Mouse (Mus musculus) MEL (cell line): ENCODE measurements around the gene Hesx1. TPM values are rescaled to one million over a fixed set of nuclear protein-coding genes. Genes with fewer than 3 reads are reported as not detected.
A peak's percentile ranks its signal among the peaks of the same experiment; 100 is the strongest.

Experiments
- DNase-seq: peaks from one replicate; pipeline ENCODE4 v3.0.0; 2011; ENCODE audit warnings: low read depth, low spot score
- H3K27ac ChIP-seq: 2 replicates; pipeline ENCODE4 v1.5.1; 2012; ENCODE audit warnings: low read depth, mild to moderate bottlenecking, control low read depth, low read length, moderate library complexity; ENCODE audit not compliant: control insufficient read depth
- H3K27me3 ChIP-seq, 2 experiments: fragments of 150-350 bp in 1 of 2; sonication (generic) in 1 of 2; 2 replicates each; pipeline ENCODE4 v1.6.1; 2012; ENCODE audit warnings: low read length in 2 of 2, mild to moderate bottlenecking in 2 of 2, improper control_type of control experiment in 1 of 2, moderate library complexity in 1 of 2; ENCODE audit not compliant: insufficient read depth in 2 of 2, control insufficient read depth in 1 of 2
- H3K36me3 ChIP-seq, 2 experiments: 2 replicates each; pipeline ENCODE4 v1.6.1; 2012 to 2014; ENCODE audit warnings: low read length in 2 of 2, improper control_type of control experiment in 1 of 2, inconsistent platforms in 1 of 2, mild to moderate bottlenecking in 1 of 2; ENCODE audit not compliant: insufficient read depth in 2 of 2, control insufficient read depth in 1 of 2
- H3K4me1 ChIP-seq, 2 experiments: fragments of 150-350 bp in 1 of 2; sonication (generic) in 1 of 2; 2 replicates each; pipeline ENCODE4 v1.6.1; 2012; ENCODE audit warnings: low read length in 2 of 2, improper control_type of control experiment in 1 of 2, mild to moderate bottlenecking in 1 of 2; ENCODE audit not compliant: insufficient read depth in 2 of 2, control insufficient read depth in 1 of 2
- H3K4me3 ChIP-seq, 2 experiments: fragments of 150-350 bp in 1 of 2; sonication (generic) in 1 of 2; 2 replicates each; pipeline ENCODE4 v1.5.1; 2012; ENCODE audit warnings: low read depth in 2 of 2, low read length in 2 of 2, mild to moderate bottlenecking in 2 of 2, moderate library complexity in 2 of 2, control low read depth in 1 of 2, improper control_type of control experiment in 1 of 2; ENCODE audit not compliant: control insufficient read depth in 1 of 2, insufficient read depth in 1 of 2
- H3K79me2 ChIP-seq: 2 replicates; pipeline ENCODE4 v1.6.1; 2012; ENCODE audit warnings: mild to moderate bottlenecking, low read length, moderate library complexity; ENCODE audit not compliant: control insufficient read depth, poor library complexity, insufficient read depth
- H3K9ac ChIP-seq: 2 replicates; pipeline ENCODE4 v1.6.1; 2012; ENCODE audit warnings: low read depth, mild to moderate bottlenecking, control low read depth, low read length, moderate library complexity; ENCODE audit not compliant: control insufficient read depth, poor library complexity, severe bottlenecking
- H3K9me3 ChIP-seq: fragments of 150-350 bp; sonication (generic); replicated peaks from 2 replicates; pipeline ENCODE4 v1.6.1; 2012; ENCODE audit warnings: mild to moderate bottlenecking, low read length, improper control_type of control experiment, moderate library complexity; ENCODE audit not compliant: insufficient read depth
- CHD2 ChIP-seq: IDR thresholded peaks from 2 replicates; pipeline ENCODE4 v1.6.1; 2011; ENCODE audit warnings: low read length, improper control_type of control experiment
- ELF1 ChIP-seq: IDR thresholded peaks from 2 replicates; pipeline ENCODE4 v1.6.1; 2014; ENCODE audit warnings: low read depth, mild to moderate bottlenecking, inconsistent platforms, low read length, improper control_type of control experiment, moderate library complexity
- EP300 ChIP-seq, 2 experiments: IDR thresholded peaks; 2 replicates each; pipeline ENCODE4 v1.6.1; 2011; ENCODE audit warnings: improper control_type of control experiment in 2 of 2, low read length in 2 of 2, low read depth in 1 of 2, mild to moderate bottlenecking in 1 of 2
- GATA1 ChIP-seq: IDR thresholded peaks from 2 replicates; pipeline ENCODE4 v1.6.1; 2011; ENCODE audit warnings: low read depth, low read length, improper control_type of control experiment
- JUND ChIP-seq: IDR thresholded peaks from 2 replicates; pipeline ENCODE4 v1.6.1; 2011; ENCODE audit warnings: low read depth, mild to moderate bottlenecking, improper control_type of control experiment, low read length
- MAFK ChIP-seq: IDR thresholded peaks from 2 replicates; pipeline ENCODE4 v1.6.1; 2011; ENCODE audit warnings: low read depth, mild to moderate bottlenecking, low read length, improper control_type of control experiment, borderline replicate concordance
- MAX ChIP-seq: IDR thresholded peaks from 2 replicates; pipeline ENCODE4 v1.6.1; 2011; ENCODE audit warnings: low read length, improper control_type of control experiment
- MAZ ChIP-seq: IDR thresholded peaks from 2 replicates; pipeline ENCODE4 v1.6.1; 2012; ENCODE audit warnings: low read depth, mild to moderate bottlenecking, inconsistent platforms, low read length, improper control_type of control experiment
- MEF2A ChIP-seq: IDR thresholded peaks from 2 replicates; pipeline ENCODE4 v1.6.1; 2014; ENCODE audit warnings: low read depth, mild to moderate bottlenecking, inconsistent platforms, low read length, improper control_type of control experiment; ENCODE audit not compliant: poor library complexity, insufficient replicate concordance, severe bottlenecking; ENCODE audit errors: extremely low read depth
- MXI1 ChIP-seq: IDR thresholded peaks from 2 replicates; pipeline ENCODE4 v1.6.1; 2011; ENCODE audit warnings: mild to moderate bottlenecking, low read depth, low read length, improper control_type of control experiment
- MYB ChIP-seq: IDR thresholded peaks from 2 replicates; pipeline ENCODE4 v1.6.1; 2011; ENCODE audit warnings: mild to moderate bottlenecking, low read depth, low read length, improper control_type of control experiment
- NELFE ChIP-seq: IDR thresholded peaks from 2 replicates; pipeline ENCODE4 v1.6.1; 2011; ENCODE audit warnings: low read depth, low read length, improper control_type of control experiment
- POLR2AphosphoS2 ChIP-seq: IDR thresholded peaks from 2 replicates; pipeline ENCODE4 v1.6.1; 2011; ENCODE audit warnings: low read length, improper control_type of control experiment
- POLR2AphosphoS5 ChIP-seq: IDR thresholded peaks from 2 replicates; pipeline ENCODE4 v1.6.1; 2012; ENCODE audit warnings: low read depth, borderline replicate concordance, mild to moderate bottlenecking, inconsistent platforms, low read length, moderate library complexity, mixed read lengths
- RAD21 ChIP-seq: IDR thresholded peaks from 2 replicates; pipeline ENCODE4 v1.6.1; 2011; ENCODE audit warnings: mild to moderate bottlenecking, low read depth, low read length, improper control_type of control experiment
- RCOR1 ChIP-seq: IDR thresholded peaks from 2 replicates; pipeline ENCODE4 v1.6.1; 2012; ENCODE audit warnings: low read depth, mild to moderate bottlenecking, inconsistent platforms, low read length, improper control_type of control experiment
- SIN3A ChIP-seq: IDR thresholded peaks from 2 replicates; pipeline ENCODE4 v1.6.1; 2012; ENCODE audit warnings: low read length, improper control_type of control experiment, inconsistent platforms
- TAL1 ChIP-seq: IDR thresholded peaks from 2 replicates; pipeline ENCODE4 v1.6.1; 2012; ENCODE audit warnings: mild to moderate bottlenecking, inconsistent platforms, low read length, moderate library complexity, mixed read lengths
- TBP ChIP-seq: IDR thresholded peaks from 2 replicates; pipeline ENCODE4 v1.8.0; 2011; ENCODE audit warnings: low read depth, low read length, improper control_type of control experiment
- TCF12 ChIP-seq: IDR thresholded peaks from 2 replicates; pipeline ENCODE4 v1.6.1; 2014; ENCODE audit warnings: low read depth, mild to moderate bottlenecking, inconsistent platforms, low read length, improper control_type of control experiment, moderate library complexity
- UBTF ChIP-seq: IDR thresholded peaks from 2 replicates; pipeline ENCODE4 v1.6.1; 2012; ENCODE audit warnings: low read depth, mild to moderate bottlenecking, inconsistent platforms, low read length, improper control_type of control experiment, moderate library complexity, borderline replicate concordance; ENCODE audit not compliant: insufficient read depth
- USF1 ChIP-seq: IDR thresholded peaks from 2 replicates; pipeline ENCODE4 v1.6.1; 2014; ENCODE audit warnings: low read depth, mild to moderate bottlenecking, inconsistent platforms, low read length, improper control_type of control experiment, moderate library complexity
- ZC3H11A ChIP-seq: IDR thresholded peaks from 2 replicates; pipeline ENCODE4 v1.6.1; 2012; ENCODE audit warnings: low read depth, mild to moderate bottlenecking, inconsistent platforms, low read length, improper control_type of control experiment
- ZKSCAN1 ChIP-seq: IDR thresholded peaks from 2 replicates; pipeline ENCODE4 v1.6.1; 2012; ENCODE audit warnings: low read depth, mild to moderate bottlenecking, inconsistent platforms, low read length, improper control_type of control experiment, moderate library complexity
- polyA plus RNA-seq, 2 experiments: library from polyadenylated mRNA; stranded (reverse) in 1 of 2; unstranded in 1 of 2; fragments of >175 nt in 1 of 2; fragments of >200 nt in 1 of 2; gene quantifications; 2 replicates each; pipeline versions ENCODE4 v1.2.1 to v1.2.4; 2012; ENCODE audit warnings: low replicate concordance in 2 of 2, low read depth in 1 of 2; ENCODE audit not compliant: insufficient read length in 2 of 2, insufficient read depth in 1 of 2, missing spikeins in 1 of 2
- total RNA-seq: library from RNA; depleted of rRNA; stranded (reverse); fragments of 300-350 nt; gene quantifications from 2 replicates; pipeline ENCODE4 v1.2.3, GENCODE M21; 2012

Hesx1 gene
- total and polyA plus RNA-seq, 3 experiments, result not detected

DNA sequence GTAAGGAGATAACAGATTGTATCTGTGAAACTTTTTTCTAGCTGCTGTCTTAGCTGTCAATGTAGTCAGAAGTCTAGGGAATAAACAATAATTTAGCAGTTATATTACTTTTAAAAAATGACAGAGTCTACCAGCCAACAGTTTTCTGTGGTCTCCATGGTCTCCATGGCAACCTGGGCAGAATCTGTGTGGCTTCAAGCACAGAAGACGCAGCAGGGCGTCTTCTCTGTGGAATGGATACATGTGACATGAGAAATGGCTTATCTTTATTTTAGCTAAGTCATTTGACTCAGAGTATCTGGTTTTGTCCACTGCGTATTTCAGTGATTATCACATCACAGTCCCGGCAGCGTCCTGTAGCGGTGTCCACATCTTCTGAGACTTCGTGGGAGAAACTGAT, 18.0 kb upstream of the Hesx1 start:
- Histone ChIP-seq H3K4me3 (no peak overlapping the region), H3K79me2 (no peaks in the 10 kb centered on the region), H3K9ac (no peak overlapping the region), H3K27me3 (peaks cover 3% of the 10 kb centered on the region in 2 experiments), H3K4me1 (peaks cover 3 to 10% of the 10 kb centered on the region in 2 experiments; a peak in 1 of 4 replicates), H3K9me3 (no peaks in the 10 kb centered on the region), H3K27ac (no peak overlapping the region), H3K36me3 (peaks cover 0 to 2% of the 10 kb centered on the region in 2 experiments; a peak in 2 of 4 replicates)
- DNase-seq, result peak; percentile 65
- TF ChIP-seq USF1 (no peak), GATA1 (0 out of 2 replicates have a peak, but pooled peaks have one; percentile 11), MAX (no peak), EP300 (IDR thresholded peaks at IDR 0.05; ENCODE audit: low read depth in 1 of 2, low read length in 2 of 2) (peak in 1 of 2 experiments; percentile 27; a peak in 1 of 4 replicates), NELFE (no peak), MAZ (no peak), JUND (no peak)

DNA sequence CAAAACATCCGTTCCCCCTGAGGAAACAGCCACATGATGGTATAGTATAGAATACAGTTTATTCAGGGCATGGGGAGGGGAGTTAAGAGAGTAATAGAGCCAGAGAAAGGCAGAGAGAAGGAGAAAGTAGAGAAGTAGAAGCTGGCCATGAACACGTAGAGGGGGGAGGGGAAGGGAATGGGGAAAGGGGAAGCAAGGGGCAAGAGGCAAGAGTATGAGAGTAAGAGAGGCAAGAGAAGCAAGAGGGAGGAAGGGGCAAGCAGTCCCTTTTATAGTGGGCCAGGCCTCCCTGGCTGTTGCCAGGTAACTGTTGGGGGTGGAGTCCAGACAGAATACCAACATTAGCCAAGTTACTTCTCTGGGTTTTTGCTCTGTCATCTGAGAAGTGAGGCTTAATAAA, 16.7 kb upstream of the Hesx1 start:
- no peak overlapping the region for H3K9ac ChIP-seq
- peak; percentile 46 for DNase-seq
- no peak overlapping the region for H3K27ac ChIP-seq
- H3K9me3 ChIP-seq, result no peaks in the 10 kb centered on the region
- no peak overlapping the region for H3K4me3 ChIP-seq
- TF ChIP-seq TAL1 (no peak), MYB (no peak), RCOR1 (no peak), USF1 (no peak)
- H3K27me3 ChIP-seq, result peaks cover 3% of the 10 kb centered on the region in 2 experiments
- no peaks in the 10 kb centered on the region for H3K79me2 ChIP-seq
- H3K4me1 ChIP-seq, result peaks cover 3 to 10% of the 10 kb centered on the region in 2 experiments; a peak in 1 of 4 replicates
- no peaks in the 10 kb centered on the region for H3K36me3 ChIP-seq

DNA sequence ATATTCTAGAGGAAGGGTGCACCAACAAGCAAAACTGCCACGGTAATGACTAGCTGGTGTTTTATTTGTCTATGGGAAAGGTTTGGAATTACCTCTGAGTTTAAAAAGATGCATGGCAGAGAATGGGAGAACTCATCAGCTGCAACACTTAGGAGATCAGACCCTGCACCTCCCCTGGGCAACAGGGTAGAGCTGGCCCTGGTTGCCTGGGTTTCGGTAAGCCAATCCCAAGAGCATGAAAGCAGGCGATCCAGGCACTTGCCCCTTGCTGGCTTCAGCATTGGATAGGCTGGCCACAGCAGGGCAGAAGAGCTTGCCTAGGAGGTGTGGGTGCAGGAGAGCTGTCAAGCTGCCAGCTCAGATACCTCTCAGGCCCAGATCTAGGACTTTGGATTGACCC, 14.4 kb upstream of the Hesx1 start:
- TF ChIP-seq SIN3A (no peak), MAFK (no peak), ZC3H11A (no peak), POLR2AphosphoS2 (no peak), NELFE (no peak), UBTF (no peak), MEF2A (no peak), TAL1 (no peak), MXI1 (no peak), TBP (no peak), CHD2 (no peak), RCOR1 (no peak), ZKSCAN1 (no peak), GATA1 (no peak), TCF12 (no peak), USF1 (no peak), RAD21 (no peak), POLR2AphosphoS5 (no peak), ELF1 (no peak)
- TF ChIP-seq, all 39 proteins: peak for 0
- no peak for DNase-seq
- Histone ChIP-seq H3K4me1 (peaks cover 3 to 10% of the 10 kb centered on the region in 2 experiments; a peak in 1 of 4 replicates), H3K4me3 (no peak overlapping the region), H3K79me2 (no peaks in the 10 kb centered on the region), H3K9ac (no peak overlapping the region), H3K36me3 (no peaks in the 10 kb centered on the region), H3K27ac (no peak overlapping the region), H3K9me3 (no peaks in the 10 kb centered on the region), H3K27me3 (peaks cover 6% of the 10 kb centered on the region in 2 experiments)
